13 mouse cellular contexts compared by ENCODE assay signal in the genomic region with DNA sequence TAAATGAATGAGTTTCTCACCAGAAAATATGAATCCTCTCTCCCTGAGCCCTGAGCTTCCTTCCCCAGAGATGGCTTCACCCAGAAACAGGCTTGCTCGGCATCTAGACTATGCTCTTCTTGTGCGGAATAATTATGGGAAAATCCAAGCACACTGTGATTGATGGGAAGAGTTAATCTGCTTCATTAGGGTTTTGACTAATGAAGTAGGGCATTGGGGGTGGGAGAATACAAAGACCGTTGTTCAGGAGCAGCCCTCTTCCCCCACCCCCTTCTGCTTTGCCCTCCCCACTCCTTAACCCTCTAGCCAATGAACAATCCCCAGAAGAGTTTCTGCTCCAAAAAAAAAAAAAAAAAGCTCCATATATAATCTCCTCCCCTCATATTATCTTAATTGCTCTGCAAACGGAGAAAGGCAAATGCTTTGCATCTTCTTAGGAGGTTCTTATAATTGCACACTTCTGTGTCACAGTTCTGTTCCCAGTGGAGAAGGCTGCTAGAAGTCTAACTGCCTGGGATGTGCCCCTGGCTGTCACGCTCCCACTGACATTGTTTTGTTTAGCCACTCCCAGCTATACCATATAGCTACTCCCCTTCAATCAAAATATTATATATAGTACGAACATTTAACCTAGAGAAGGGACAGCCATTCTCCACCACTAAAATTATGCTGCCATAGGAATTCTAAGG. TPM values are rescaled to one million over a fixed set of nuclear protein-coding genes. Genes with fewer than 3 reads are reported as not detected.
DNase-seq lines count a peak whose midpoint lies in the region; ATAC-seq lines count a peak whose summit lies in the region.
"Had no signal": no experiment of that assay in that cellular context is flagged by ENCODE, and none has a peak within 500 bp of the region (broad histone marks: within the 10 kb centered on the region; RNA-seq: fewer than 3 reads in every experiment).

No protein-coding gene starts in this region.

- WGBS in embryonic facial prominence, embryonic 14.5 days: 58% methylated on average over 6 of the region's 6 CpGs
- 70% methylated on average over 6 of the region's 6 CpGs for WGBS in embryonic facial prominence, embryonic 10.5 days
- 13% methylated on average over 6 of the region's 6 CpGs for WGBS in forebrain, embryonic 16.5 days
- WGBS in midbrain, embryonic 15.5 days: 51% methylated on average over 6 of the region's 6 CpGs

- no peaks in the 10 kb centered on the region for H3K9me3 ChIP-seq in embryonic facial prominence, embryonic 14.5 days (ENCODE audit: control insufficient read depth, low read length)
- H3K9me3 ChIP-seq in embryonic facial prominence, embryonic 10.5 days: no peaks in the 10 kb centered on the region
- no peaks in the 10 kb centered on the region for H3K9me3 ChIP-seq in forebrain, embryonic 16.5 days (ENCODE audit: control insufficient read depth, low read length)
- no peaks in the 10 kb centered on the region for H3K9me3 ChIP-seq in midbrain, embryonic 15.5 days

- peak; percentile 16 for DNase-seq in embryonic facial prominence, embryonic 14.5 days (ENCODE audit: low spot score)
- no peak for DNase-seq in embryonic facial prominence, embryonic 10.5 days (ENCODE audit: low spot score)
- DNase-seq in Muller cell, postnatal 12 days (ENCODE audit: inconsistent ontology term): peak; percentile 90
- no peak for DNase-seq in kidney, postnatal 25 days
- DNase-seq in adrenal gland, postnatal 36 days: no peak
- DNase-seq: cerebellum, adult 2 months; heart, postnatal 10 days; kidney, adult 18-20 months; kidney, postnatal 4 days had no signal

- no peaks in the 10 kb centered on the region for H3K27me3 ChIP-seq in embryonic facial prominence, embryonic 14.5 days (replicated peaks; ENCODE audit: control insufficient read depth, insufficient read depth, low read length)
- no peaks in the 10 kb centered on the region for H3K27me3 ChIP-seq in embryonic facial prominence, embryonic 10.5 days (replicated peaks; ENCODE audit: low read depth, poor library complexity, severe bottlenecking)
- H3K27me3 ChIP-seq in forebrain, embryonic 16.5 days (replicated peaks; ENCODE audit: control insufficient read depth, insufficient read depth, low read length): no peaks in the 10 kb centered on the region
- H3K27me3 ChIP-seq in midbrain, embryonic 15.5 days (replicated peaks): no peaks in the 10 kb centered on the region

- no peak overlapping the region for H3K9ac ChIP-seq in embryonic facial prominence, embryonic 14.5 days (ENCODE audit: low read depth, low read length)
- H3K9ac ChIP-seq in forebrain, embryonic 16.5 days (replicated peaks; ENCODE audit: low read depth, low read length): no peak overlapping the region
- no peak overlapping the region for H3K9ac ChIP-seq in midbrain, embryonic 15.5 days

- no peak overlapping the region for H3K27ac ChIP-seq in embryonic facial prominence, embryonic 14.5 days (replicated peaks; ENCODE audit: low read depth, low read length)
- no peak overlapping the region for H3K27ac ChIP-seq in embryonic facial prominence, embryonic 10.5 days (replicated peaks)
- H3K27ac ChIP-seq in forebrain, embryonic 16.5 days (ENCODE audit: low read length): peak overlapping the region; percentile 53
- H3K27ac ChIP-seq in midbrain, embryonic 15.5 days: no peak overlapping the region

- no peak overlapping the region for H3K4me2 ChIP-seq in embryonic facial prominence, embryonic 14.5 days (ENCODE audit: low read depth, low read length)
- no peak overlapping the region for H3K4me2 ChIP-seq in forebrain, embryonic 16.5 days (ENCODE audit: low read length)
- H3K4me2 ChIP-seq in midbrain, embryonic 15.5 days: no peak overlapping the region

- no peaks in the 10 kb centered on the region for H3K4me1 ChIP-seq in embryonic facial prominence, embryonic 14.5 days (ENCODE audit: control insufficient read depth, insufficient read depth, low read length)
- H3K4me1 ChIP-seq in embryonic facial prominence, embryonic 10.5 days: peaks cover 11% of the 10 kb centered on the region
- peaks cover 10% of the 10 kb centered on the region for H3K4me1 ChIP-seq in forebrain, embryonic 16.5 days (replicated peaks; ENCODE audit: control insufficient read depth, insufficient read depth, low read length)
- H3K4me1 ChIP-seq in midbrain, embryonic 15.5 days: peaks cover 6% of the 10 kb centered on the region; the same call in 1 of the 2 replicates

- H3K36me3 ChIP-seq in embryonic facial prominence, embryonic 14.5 days (ENCODE audit: control insufficient read depth, insufficient read depth, low read length): no peaks in the 10 kb centered on the region
- no peaks in the 10 kb centered on the region for H3K36me3 ChIP-seq in embryonic facial prominence, embryonic 10.5 days (replicated peaks)
- no peaks in the 10 kb centered on the region for H3K36me3 ChIP-seq in forebrain, embryonic 16.5 days (ENCODE audit: control insufficient read depth, insufficient read depth)
- no peaks in the 10 kb centered on the region for H3K36me3 ChIP-seq in midbrain, embryonic 15.5 days (replicated peaks)

- no peak overlapping the region for H3K4me3 ChIP-seq in embryonic facial prominence, embryonic 14.5 days (ENCODE audit: low read depth, low read length)
- H3K4me3 ChIP-seq in embryonic facial prominence, embryonic 10.5 days: no peak overlapping the region
- H3K4me3 ChIP-seq in forebrain, embryonic 16.5 days (replicated peaks; ENCODE audit: low read length): no peak overlapping the region
- no peak overlapping the region for H3K4me3 ChIP-seq in midbrain, embryonic 15.5 days

- peak; percentile 66 for ATAC-seq in embryonic facial prominence, embryonic 14.5 days (ENCODE audit: low read depth)
- ATAC-seq in forebrain, embryonic 16.5 days: peak; percentile 88
- ATAC-seq in midbrain, embryonic 15.5 days (replicated peaks): peak; percentile 66
- ATAC-seq in megakaryocyte, adult 5-6 weeks (ENCODE audit: poor library complexity, severe bottlenecking): no peak
- ATAC-seq: lung, postnatal 0 days had no signal

RNA-seq across cellular contexts. Expression of a gene that starts 24.9 kb away (rescaled TPM):
- polyA plus RNA-seq in embryonic facial prominence, embryonic 14.5 days (2014; fragmentation: Nextera tagmentation; extraction: Ambion mirVana): 3.1 and 3.6 TPM in 2 replicates
- polyA plus RNA-seq in embryonic facial prominence, embryonic 10.5 days (2016; fragmentation: Nextera tagmentation; extraction: Ambion mirVana): 0.74 and 1.2 TPM in 2 replicates
- 1.4 and 1.7 TPM in 2 replicates for polyA plus RNA-seq in forebrain, embryonic 16.5 days (2015; fragmentation: Nextera tagmentation; extraction: Ambion mirVana)
- polyA plus RNA-seq in midbrain, embryonic 15.5 days (2015; fragmentation: Nextera tagmentation; extraction: Ambion mirVana): 2.5 and 2.6 TPM in 2 replicates
- total RNA-seq in megakaryocyte, adult 5-6 weeks (2015): 1.0 and 1.4 TPM in 2 replicates
- 0.81 and 0.84 TPM in 2 replicates for total RNA-seq in megakaryocyte, adult 5-6 weeks (2017)
- 1 to 10 TPM; 2.1 to 2.8 TPM for total RNA-seq in adrenal gland, postnatal 36 days (2021)

Comparison
In these comparisons a context has a peak if more than half of its experiments do, and no peak if none do; other contexts are left out.
1. DNase-seq: peak in embryonic facial prominence, embryonic 14.5 days (single experiment) and Muller cell, postnatal 12 days (single experiment); none in embryonic facial prominence, embryonic 10.5 days (single experiment), kidney, postnatal 25 days (0 of 2) and adrenal gland, postnatal 36 days (0 of 2).